Mouse (Mus musculus): Measurements from ENCODE around the gene Anapc13. TPM values are rescaled to one million over a fixed set of nuclear protein-coding genes. Genes with fewer than 3 reads are reported as not detected.

The Anapc13 gene
- polyA plus RNA-seq, 1 experiment from 2014 or later = 201 TPM

DNA sequence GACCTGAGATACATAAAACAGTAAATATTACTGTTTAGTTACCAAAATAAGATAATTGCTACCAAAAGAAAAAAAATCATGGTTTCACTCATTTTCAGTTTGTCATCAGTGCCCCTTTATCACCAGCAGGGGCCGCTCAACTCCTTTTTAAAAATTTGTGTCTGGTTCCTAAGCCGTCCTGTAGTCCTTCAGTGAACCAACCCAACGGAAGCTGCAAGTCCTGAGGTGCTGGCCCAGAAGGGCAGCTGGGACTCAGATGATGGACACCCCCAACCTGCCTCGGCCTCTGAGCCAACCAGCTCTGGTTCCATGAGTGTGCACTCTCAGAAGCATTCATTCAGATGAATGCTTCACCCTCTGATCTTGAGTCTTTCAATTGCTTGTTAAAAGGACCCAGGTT, 10.5 kb downstream of the Anapc13 start:
- H3K27me3 ChIP-seq (ENCODE audit: control insufficient read depth, insufficient read depth, low read length) = no peaks in the 10 kb centered on the region
- no peaks in the 10 kb centered on the region for H3K36me3 ChIP-seq (ENCODE audit: control insufficient read depth, insufficient read depth, low read length)
- H3K9ac ChIP-seq (ENCODE audit: low read depth, low read length) = no peak overlapping the region
- WGBS (ENCODE audit: insufficient replicate concordance) = 4% methylated on average over 4 of the region's 4 CpGs
- H3K4me1 ChIP-seq (ENCODE audit: control insufficient read depth, insufficient read depth, low read length) = peaks cover 14% of the 10 kb centered on the region; the same call in 1 of the 2 replicates
- H3K4me3 ChIP-seq (ENCODE audit: low read depth, low read length) = no peak overlapping the region
- H3K9me3 ChIP-seq (replicated peaks; ENCODE audit: control insufficient read depth, low read length) = no peaks in the 10 kb centered on the region; the same call in 1 of the 2 replicates
- no peak overlapping the region for H3K27ac ChIP-seq (ENCODE audit: low read depth, low read length)
- H3K4me2 ChIP-seq = no peak overlapping the region
- ATAC-seq (replicated peaks; ENCODE audit: insufficient number of reproducible peaks, low FRiP score, low TSS enrichment) = no peak

DNA sequence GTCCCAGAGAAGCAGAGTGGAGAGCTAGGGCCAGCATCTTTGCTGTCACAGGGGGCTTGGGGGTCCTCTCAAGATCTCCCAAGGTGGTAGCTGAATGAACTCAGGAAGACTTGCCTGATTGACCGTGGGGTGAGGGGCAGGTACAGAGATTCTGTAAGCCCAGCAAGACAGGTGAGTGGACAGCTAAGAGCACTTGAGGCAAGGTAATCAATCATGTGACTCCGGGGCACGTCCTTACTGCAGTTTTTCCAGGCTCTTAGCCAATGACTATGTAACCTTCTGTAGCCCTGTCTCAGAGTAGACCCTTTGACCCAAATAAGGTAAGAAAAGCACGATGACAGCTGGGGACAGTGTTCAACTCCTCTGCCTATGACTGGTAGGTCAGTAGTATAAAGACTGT, 11.0 kb downstream of the Anapc13 start:
- no peaks in the 10 kb centered on the region for H3K27me3 ChIP-seq (ENCODE audit: control insufficient read depth, insufficient read depth, low read length)
- H3K27ac ChIP-seq (ENCODE audit: low read depth, low read length) = no peak overlapping the region
- H3K4me3 ChIP-seq (ENCODE audit: low read depth, low read length) = no peak overlapping the region
- H3K36me3 ChIP-seq (ENCODE audit: control insufficient read depth, insufficient read depth, low read length) = no peaks in the 10 kb centered on the region
- H3K4me2 ChIP-seq = no peak overlapping the region
- no peak for ATAC-seq (replicated peaks; ENCODE audit: insufficient number of reproducible peaks, low FRiP score, low TSS enrichment)
- H3K9me3 ChIP-seq (replicated peaks; ENCODE audit: control insufficient read depth, low read length) = no peaks in the 10 kb centered on the region; the same call in 1 of the 2 replicates
- no peak overlapping the region for H3K9ac ChIP-seq (ENCODE audit: low read depth, low read length)
- peaks cover 14% of the 10 kb centered on the region; the same call in 1 of the 2 replicates for H3K4me1 ChIP-seq (ENCODE audit: control insufficient read depth, insufficient read depth, low read length)
- WGBS (ENCODE audit: insufficient replicate concordance) = 69% methylated on average over 4 of the region's 4 CpGs

DNA sequence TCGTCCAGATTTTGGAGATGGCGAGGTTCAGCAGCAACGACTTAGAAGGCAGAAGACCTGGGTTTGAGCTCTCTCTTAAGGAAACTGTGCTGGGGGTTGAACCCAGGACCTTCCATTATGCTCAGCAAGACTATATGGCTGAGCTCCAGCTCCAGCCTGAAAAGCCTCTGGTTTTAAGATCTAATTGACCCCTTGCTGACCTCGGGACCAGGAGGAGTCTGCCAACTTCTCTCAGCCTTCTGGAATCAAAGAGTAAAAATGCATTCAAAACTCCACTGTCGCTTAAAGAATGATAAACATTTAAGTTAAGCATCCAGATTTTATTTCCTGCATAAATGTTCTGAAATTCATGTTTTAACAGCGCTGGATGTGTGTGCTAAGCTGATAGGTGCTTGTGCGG, 12.9 kb downstream of the Anapc13 start:
- Histone ChIP-seq H3K27ac (ENCODE audit: low read depth, low read length) (no peak overlapping the region), H3K9me3 (replicated peaks; ENCODE audit: control insufficient read depth, low read length) (no peaks in the 10 kb centered on the region; the same call in 1 of the 2 replicates), H3K9ac (ENCODE audit: low read depth, low read length) (no peak overlapping the region), H3K27me3 (ENCODE audit: control insufficient read depth, insufficient read depth, low read length) (no peaks in the 10 kb centered on the region), H3K4me1 (ENCODE audit: control insufficient read depth, insufficient read depth, low read length) (peaks cover 20% of the 10 kb centered on the region), H3K4me3 (ENCODE audit: low read depth, low read length) (no peak overlapping the region), H3K4me2 (no peak overlapping the region), H3K36me3 (ENCODE audit: control insufficient read depth, insufficient read depth, low read length) (no peaks in the 10 kb centered on the region)
- no peak for ATAC-seq (replicated peaks; ENCODE audit: insufficient number of reproducible peaks, low FRiP score, low TSS enrichment)
- 66% methylated on average over 7 of the region's 7 CpGs for WGBS (ENCODE audit: insufficient replicate concordance)

DNA sequence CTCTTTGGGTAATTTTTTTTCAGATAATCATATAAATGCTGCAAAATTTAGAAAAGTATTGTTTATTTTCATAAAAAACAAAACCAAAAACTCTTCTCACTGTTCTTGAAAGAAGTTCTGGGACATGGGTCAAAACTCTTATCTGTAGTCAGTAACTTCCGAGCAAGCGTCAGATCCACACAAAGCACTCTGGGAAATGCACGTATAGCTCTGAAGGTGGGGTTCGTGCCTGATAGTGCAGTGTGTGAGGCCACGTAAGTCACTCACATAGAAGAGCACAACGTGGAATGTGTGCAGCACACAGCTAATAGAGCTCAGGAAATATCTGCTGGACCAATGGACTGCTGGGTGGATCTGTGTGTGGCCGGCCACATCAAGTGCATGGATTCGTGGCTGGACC, 13.4 kb downstream of the Anapc13 start:
- H3K27ac ChIP-seq (ENCODE audit: low read depth, low read length) = 0 out of 2 replicates have a peak overlapping the region, but pooled peaks have one; percentile 24
- H3K4me1 ChIP-seq (ENCODE audit: control insufficient read depth, insufficient read depth, low read length) = peaks cover 20% of the 10 kb centered on the region
- H3K9me3 ChIP-seq (replicated peaks; ENCODE audit: control insufficient read depth, low read length) = no peaks in the 10 kb centered on the region; the same call in 1 of the 2 replicates
- H3K9ac ChIP-seq (ENCODE audit: low read depth, low read length) = no peak overlapping the region
- ATAC-seq (replicated peaks; ENCODE audit: insufficient number of reproducible peaks, low FRiP score, low TSS enrichment) = no peak
- H3K27me3 ChIP-seq (ENCODE audit: control insufficient read depth, insufficient read depth, low read length) = no peaks in the 10 kb centered on the region
- H3K4me3 ChIP-seq (ENCODE audit: low read depth, low read length) = no peak overlapping the region
- H3K4me2 ChIP-seq = no peak overlapping the region
- WGBS (ENCODE audit: insufficient replicate concordance) = 60% methylated on average over 8 of the region's 8 CpGs
- no peaks in the 10 kb centered on the region for H3K36me3 ChIP-seq (ENCODE audit: control insufficient read depth, insufficient read depth, low read length)

DNA sequence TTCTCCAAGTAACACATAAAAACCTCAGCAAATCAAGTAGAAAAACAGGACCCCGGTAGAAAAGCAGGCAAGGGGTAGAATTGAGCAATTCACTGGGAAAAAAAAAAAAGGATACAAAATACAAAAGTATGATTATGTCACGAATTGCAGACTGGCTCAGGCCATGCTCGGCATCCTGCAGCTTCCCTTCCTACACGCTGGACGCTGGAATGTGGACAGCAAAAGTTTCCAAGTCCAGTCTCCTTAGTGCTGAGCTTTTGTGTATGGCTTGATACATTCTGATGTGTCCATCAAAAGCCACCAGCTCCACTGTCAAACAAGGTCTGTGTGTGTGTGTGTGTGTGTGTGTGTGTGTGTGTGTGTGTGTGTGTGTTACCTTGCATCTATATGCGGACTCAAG, 15.4 kb downstream of the Anapc13 start:
- Histone ChIP-seq H3K9me3 (replicated peaks; ENCODE audit: control insufficient read depth, low read length) (no peaks in the 10 kb centered on the region; the same call in 1 of the 2 replicates), H3K27ac (ENCODE audit: low read depth, low read length) (no peak overlapping the region), H3K4me3 (ENCODE audit: low read depth, low read length) (no peak overlapping the region), H3K27me3 (ENCODE audit: control insufficient read depth, insufficient read depth, low read length) (no peaks in the 10 kb centered on the region), H3K36me3 (ENCODE audit: control insufficient read depth, insufficient read depth, low read length) (no peaks in the 10 kb centered on the region), H3K9ac (ENCODE audit: low read depth, low read length) (no peak overlapping the region), H3K4me2 (no peak overlapping the region), H3K4me1 (ENCODE audit: control insufficient read depth, insufficient read depth, low read length) (peaks cover 20% of the 10 kb centered on the region)
- WGBS (ENCODE audit: insufficient replicate concordance) = 65% methylated on average over 6 of the region's 6 CpGs
- no peak for ATAC-seq (replicated peaks; ENCODE audit: insufficient number of reproducible peaks, low FRiP score, low TSS enrichment)

DNA sequence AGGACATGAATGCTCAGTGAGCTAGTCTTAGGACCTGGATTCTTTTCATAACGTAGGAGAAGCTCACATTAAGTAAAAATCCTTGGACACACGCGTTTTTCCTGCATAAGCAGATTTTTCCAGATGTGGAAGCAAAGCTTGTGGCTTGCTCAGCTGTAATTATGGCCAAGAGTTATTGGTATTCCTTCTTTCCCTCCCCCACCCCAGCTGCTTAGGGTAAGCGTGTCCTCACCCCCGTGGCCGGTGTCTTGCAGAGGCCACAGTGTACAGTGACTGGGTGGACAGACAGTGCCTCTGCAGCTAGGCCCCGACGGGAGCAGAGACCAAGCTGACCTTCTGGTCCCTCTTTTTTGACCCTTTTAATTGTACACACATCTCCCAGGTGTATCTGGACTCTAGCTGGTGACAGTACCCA, 17.0 kb downstream of the Anapc13 start:
- WGBS (ENCODE audit: insufficient replicate concordance) = 29% methylated on average over 8 of the region's 8 CpGs

DNA sequence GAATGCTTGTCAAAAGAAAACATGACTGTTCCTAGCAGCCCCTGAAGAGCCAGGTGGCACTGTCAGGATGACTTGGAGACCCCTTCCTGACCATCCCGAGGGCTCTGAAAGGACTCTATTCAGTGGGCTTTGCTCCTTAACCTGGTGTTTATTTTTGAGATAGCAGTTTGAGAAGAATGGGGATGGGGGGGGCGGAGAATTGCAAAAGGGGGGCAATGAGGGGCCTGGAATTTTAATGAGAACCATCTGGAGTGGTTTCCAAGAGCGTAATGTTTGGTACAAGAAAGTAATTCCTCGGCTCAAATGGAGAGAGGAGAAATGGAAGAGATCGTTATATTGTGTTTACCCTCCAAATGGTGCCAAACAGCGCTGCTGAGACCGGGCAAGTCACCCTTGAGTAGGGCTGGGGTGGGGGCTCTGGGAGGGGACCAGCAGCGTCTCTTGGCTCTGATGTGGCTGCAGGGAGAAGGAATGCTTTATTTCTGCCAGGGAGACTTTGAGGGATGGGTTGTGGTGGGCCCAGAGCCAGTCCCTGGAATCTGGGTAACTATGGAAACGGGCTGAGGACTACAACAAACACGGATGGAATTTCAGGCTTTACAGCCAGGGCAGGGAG, 17.5 kb downstream of the Anapc13 start:
- 7% methylated on average over 10 of the region's 10 CpGs for WGBS (ENCODE audit: insufficient replicate concordance)
- ATAC-seq (replicated peaks; ENCODE audit: insufficient number of reproducible peaks, low FRiP score, low TSS enrichment) = peak; percentile 67; the same call in 1 of the 2 replicates
- Histone ChIP-seq H3K4me3 (ENCODE audit: low read depth, low read length) (no peak overlapping the region), H3K4me1 (ENCODE audit: control insufficient read depth, insufficient read depth, low read length) (peaks cover 20% of the 10 kb centered on the region), H3K4me2 (peak overlapping the region; percentile 52), H3K27ac (ENCODE audit: low read depth, low read length) (peak overlapping the region; percentile 94), H3K36me3 (ENCODE audit: control insufficient read depth, insufficient read depth, low read length) (no peaks in the 10 kb centered on the region), H3K9me3 (replicated peaks; ENCODE audit: control insufficient read depth, low read length) (no peaks in the 10 kb centered on the region; the same call in 1 of the 2 replicates), H3K27me3 (ENCODE audit: control insufficient read depth, insufficient read depth, low read length) (no peaks in the 10 kb centered on the region), H3K9ac (ENCODE audit: low read depth, low read length) (peak overlapping the region; percentile 54; the same call in 1 of the 2 replicates)

More for the DNA sequence above, 17.0 kb downstream of the Anapc13 start:
- Histone ChIP-seq H3K4me1 (ENCODE audit: control insufficient read depth, insufficient read depth, low read length) (peaks cover 20% of the 10 kb centered on the region), H3K27ac (ENCODE audit: low read depth, low read length) (peak overlapping the region; percentile 94), H3K9ac (ENCODE audit: low read depth, low read length) (no peak overlapping the region), H3K9me3 (replicated peaks; ENCODE audit: control insufficient read depth, low read length) (no peaks in the 10 kb centered on the region; the same call in 1 of the 2 replicates), H3K4me2 (no peak overlapping the region), H3K4me3 (ENCODE audit: low read depth, low read length) (no peak overlapping the region), H3K36me3 (ENCODE audit: control insufficient read depth, insufficient read depth, low read length) (no peaks in the 10 kb centered on the region), H3K27me3 (ENCODE audit: control insufficient read depth, insufficient read depth, low read length) (no peaks in the 10 kb centered on the region)
- no peak for ATAC-seq (replicated peaks; ENCODE audit: insufficient number of reproducible peaks, low FRiP score, low TSS enrichment)

DNA sequence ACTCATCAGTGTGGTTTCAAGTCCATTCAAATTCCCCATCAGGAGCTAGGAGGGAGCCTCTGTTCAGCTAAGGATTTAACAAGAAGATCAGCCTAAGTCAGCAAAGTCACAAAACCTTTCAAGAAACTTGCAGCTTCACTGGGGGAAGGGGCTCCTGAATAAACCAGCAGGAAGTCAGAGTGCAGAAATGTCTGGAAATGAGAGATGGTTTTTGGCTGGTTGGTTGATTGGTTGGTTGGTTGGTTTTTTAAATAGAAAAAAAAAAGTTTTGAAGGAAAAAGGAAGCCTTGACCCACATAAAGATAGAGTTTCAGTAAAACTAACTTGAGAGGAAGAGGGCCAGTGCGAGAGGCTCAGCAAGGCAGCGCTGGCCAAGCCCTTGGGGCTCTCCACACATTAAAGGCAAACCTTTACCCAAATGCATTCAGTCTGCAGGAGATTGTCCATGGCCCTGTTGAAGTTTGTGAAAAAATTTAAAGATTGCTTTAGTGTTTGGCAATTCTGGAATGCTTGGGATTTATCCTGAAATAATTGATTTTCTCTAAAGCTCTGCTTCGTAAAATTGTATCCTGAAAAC, 19.1 kb downstream of the Anapc13 start:
- Histone ChIP-seq H3K9me3 (replicated peaks; ENCODE audit: control insufficient read depth, low read length) (no peaks in the 10 kb centered on the region), H3K4me2 (no peak overlapping the region), H3K4me3 (ENCODE audit: low read depth, low read length) (no peak overlapping the region), H3K27ac (ENCODE audit: low read depth, low read length) (peak overlapping the region; percentile 22; the same call in 1 of the 2 replicates), H3K36me3 (ENCODE audit: control insufficient read depth, insufficient read depth, low read length) (no peaks in the 10 kb centered on the region), H3K27me3 (ENCODE audit: control insufficient read depth, insufficient read depth, low read length) (no peaks in the 10 kb centered on the region), H3K9ac (ENCODE audit: low read depth, low read length) (no peak overlapping the region), H3K4me1 (ENCODE audit: control insufficient read depth, insufficient read depth, low read length) (peaks cover 14% of the 10 kb centered on the region)
- no peak for ATAC-seq (replicated peaks; ENCODE audit: insufficient number of reproducible peaks, low FRiP score, low TSS enrichment)
- WGBS (ENCODE audit: insufficient replicate concordance) = 78% methylated on average over 3 of the region's 3 CpGs
